Mouse (Mus musculus) cerebellum, postnatal 25 days (tissue): ENCODE results near the gene Sgo2a.
"Not testable (repeated sequence)": the region's sequence is repeated elsewhere in the genome, so short reads cannot be mapped to it uniquely, and the experiment has no call there.

Experiments used
- DNase-seq, 2 experiments: peaks; one replicate each; pipeline ENCODE4 v3.0.0; 2021; ENCODE audit warnings: mixed read lengths in 2 of 2

The Sgo2a gene

DNA sequence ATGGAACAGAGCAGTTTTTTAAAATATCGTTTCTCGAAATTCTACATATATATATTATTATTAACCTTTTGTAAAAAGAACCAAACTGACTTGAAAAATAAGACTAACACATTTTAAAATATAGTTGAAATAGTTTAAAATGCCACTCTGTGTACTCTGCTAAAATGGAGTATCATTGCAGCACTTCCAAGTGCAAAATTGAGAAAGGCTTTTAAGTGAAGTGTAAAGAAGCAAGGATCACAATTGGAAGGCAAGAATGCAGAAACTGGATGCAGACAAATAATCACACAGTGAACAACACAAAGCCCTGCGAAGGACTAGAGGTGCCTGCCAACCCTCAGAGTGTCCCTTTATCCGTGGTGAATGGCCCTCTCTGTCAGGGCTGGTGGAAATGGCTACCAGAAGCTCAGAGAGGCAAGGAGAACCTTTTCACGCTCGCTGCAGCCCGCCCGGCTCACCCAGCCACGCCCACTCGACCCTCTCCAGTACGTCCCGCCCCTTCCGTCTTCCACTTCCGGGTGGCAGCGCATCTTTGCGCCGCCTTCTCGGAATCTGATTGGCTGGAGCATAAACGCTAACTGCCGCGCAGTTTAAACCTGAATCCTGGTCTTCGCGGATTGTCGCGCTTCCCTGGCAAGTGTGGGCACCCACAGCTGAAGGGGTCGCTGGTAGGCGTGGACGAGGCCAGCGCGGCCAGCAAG is at the start of gene Sgo2a:
Gene Sgo2a (plus strand): TSS at position 540 of the 701 bp plus-strand sequence.
- DNase-seq = peak; percentile 87 to 96

DNA sequence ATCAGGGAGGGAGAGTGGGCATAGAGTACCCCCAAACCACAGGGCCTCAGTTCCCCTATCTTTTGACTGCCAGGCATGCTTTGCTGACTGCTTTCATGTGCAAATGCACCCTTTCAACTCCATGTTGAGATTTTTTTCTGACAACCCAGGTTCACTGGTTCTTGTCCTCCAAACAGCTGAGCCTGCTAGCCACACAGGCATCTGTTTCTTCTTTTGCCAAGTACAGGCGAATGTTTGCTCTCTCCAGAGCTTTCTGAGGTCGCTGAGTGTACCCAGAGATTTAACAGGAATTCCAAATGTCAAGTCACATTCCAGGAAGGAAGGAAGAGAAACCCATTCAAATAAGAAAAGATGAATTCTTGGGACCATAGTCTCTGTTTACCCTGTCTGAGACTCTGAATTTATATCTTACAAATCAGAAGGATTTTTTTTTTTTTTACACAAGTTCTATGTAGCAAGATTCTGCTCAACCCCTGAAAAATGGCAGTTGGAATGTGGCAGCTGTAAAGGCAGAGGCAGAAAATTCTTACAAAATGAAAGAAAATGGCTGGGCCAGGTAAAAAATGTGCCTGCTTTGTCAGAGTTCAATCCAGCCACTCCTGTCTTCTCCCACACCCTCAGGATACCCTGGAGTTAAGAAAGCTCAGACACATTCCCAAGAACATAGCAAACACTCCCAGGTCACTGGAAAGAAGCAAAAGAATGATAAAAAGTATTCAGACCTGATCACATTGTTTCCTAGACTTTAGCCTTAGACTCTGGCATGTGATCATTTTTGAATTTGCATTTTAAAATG is 48.0 kb upstream of the Sgo2a start:
- no peak for DNase-seq

DNA sequence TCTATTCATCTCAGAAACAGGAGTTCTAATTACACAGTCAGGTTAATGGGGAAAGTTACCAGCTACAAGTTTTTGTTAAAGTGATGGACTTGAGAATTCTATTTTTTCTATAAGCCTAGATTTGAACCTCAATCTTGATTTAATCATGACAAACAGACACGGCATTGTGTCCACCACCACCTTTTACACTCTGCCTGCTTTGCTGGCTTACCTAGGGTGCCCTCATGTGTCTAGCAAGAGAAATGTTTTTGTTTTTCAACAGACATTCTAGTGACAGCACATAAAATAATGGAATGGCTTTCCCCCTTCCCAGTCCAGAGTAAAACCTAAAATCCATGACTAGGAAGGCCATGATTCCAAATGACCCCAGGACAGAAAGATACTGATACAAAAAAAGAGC is 46.6 kb upstream of the Sgo2a start:
- DNase-seq = peak in 1 of 2 experiments; percentile 21

DNA sequence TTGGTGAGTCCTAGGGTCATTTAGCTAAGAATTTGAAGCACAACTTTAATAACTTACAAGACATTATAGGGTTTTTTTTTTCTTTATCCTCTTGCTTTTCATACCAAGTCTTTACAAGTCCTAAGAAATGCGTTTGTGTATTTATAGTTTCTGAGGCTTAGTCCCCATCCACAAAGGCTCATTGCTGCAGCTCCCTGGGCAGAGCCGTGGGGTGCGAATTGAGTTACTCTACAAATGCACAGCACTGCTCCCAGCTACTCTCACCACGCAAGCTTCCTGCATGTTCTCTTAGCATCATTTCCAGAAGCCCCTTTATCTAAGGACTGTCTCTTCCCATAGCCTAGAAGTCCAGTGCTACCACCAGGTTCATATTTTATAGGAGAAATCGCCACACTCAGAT is 46.1 kb upstream of the Sgo2a start:
- no peak for DNase-seq

DNA sequence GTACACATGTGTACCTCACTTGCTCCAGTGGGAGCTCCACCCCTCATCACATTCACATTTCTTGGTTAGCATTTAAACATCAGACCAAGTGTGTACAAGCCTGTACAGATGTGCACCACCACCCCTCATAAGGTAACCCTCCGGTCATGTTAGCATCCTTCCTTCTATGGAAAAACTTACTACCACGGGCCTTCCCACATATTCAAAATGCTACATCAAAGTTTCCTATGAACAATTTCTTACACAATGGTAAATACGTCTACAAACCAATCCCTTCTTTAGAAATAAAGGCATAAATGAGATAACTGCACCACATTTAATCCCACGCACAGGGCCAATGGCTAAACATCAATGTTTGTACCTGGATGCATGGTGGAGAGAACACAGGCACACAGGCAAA is 43.3 kb upstream of the Sgo2a start:
- no peak for DNase-seq

DNA sequence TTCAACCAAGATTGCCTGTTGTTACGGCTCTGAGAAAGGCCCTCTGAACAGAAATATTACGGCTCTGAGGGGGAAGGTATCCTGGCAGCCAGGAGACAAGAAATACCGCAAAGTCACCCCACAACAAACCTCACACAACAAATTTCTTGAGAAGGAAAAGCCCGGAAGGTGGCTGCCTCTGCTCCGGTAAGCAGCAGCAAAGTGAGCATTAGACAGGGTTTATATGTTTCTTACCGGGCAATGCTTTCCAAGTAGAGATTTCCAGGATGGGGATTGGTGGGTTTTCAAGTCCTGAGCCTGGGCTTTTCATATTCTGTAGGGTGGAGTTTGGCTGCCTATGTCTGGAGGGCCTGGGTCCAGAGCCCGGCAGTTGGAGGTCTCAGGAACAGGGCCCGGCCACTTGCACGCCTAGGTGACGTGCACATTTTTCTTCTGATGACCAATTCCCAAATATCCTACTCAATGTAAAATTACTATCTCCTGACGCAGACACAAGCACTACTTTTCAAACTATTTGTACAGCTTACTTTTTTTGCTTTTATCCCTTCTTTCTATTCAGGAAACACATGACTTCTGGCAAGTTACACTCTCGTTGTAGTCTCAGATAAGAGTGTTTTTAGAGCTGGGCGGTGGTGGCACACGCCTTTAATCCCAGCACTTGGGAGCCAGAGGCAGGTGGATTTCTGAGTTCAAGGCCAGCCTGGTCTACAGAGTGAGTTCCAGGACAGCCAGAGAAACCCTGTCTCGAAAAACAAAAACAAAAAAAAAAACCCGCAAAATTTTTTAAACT is 42.0 kb upstream of the Sgo2a start:
- no peak for DNase-seq

DNA sequence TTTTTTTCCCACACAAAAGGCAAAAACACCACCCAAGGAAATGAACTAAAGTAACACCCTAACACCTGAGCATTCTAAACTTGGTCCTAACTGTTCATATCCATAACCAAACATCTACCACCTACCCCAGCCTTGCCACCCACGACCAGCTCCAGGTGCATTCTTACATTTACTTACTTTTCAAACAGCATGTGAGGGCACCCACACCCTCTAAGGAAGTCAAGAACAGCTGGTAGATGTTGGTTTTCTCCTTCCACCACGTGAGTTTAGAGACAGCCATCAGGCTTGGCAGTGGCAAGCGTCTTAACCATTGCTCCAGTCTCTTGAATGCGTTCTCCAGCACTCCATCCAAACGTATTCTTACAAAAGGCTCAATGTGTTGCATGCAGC is 41.4 kb upstream of the Sgo2a start:
- DNase-seq = no peak

DNA sequence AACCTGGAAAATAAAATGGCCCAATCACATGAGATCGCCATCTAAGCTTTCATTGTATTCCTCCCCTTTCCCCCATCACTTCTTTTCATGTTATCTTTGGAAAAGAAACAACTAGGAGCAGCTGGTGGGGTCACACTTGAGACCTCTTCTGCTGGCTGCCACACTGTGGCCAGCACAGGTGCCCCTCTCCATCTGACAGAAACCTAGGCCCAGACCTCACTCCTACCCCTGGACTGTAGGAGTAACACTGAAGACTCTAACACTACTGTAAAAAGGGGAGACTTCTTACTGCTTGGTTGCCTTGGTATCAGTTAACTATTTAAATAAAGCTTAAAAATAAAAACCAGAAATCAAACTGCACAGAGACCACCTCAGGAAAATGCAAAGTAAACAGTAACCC is 40.0 kb upstream of the Sgo2a start:
- DNase-seq = no peak

DNA sequence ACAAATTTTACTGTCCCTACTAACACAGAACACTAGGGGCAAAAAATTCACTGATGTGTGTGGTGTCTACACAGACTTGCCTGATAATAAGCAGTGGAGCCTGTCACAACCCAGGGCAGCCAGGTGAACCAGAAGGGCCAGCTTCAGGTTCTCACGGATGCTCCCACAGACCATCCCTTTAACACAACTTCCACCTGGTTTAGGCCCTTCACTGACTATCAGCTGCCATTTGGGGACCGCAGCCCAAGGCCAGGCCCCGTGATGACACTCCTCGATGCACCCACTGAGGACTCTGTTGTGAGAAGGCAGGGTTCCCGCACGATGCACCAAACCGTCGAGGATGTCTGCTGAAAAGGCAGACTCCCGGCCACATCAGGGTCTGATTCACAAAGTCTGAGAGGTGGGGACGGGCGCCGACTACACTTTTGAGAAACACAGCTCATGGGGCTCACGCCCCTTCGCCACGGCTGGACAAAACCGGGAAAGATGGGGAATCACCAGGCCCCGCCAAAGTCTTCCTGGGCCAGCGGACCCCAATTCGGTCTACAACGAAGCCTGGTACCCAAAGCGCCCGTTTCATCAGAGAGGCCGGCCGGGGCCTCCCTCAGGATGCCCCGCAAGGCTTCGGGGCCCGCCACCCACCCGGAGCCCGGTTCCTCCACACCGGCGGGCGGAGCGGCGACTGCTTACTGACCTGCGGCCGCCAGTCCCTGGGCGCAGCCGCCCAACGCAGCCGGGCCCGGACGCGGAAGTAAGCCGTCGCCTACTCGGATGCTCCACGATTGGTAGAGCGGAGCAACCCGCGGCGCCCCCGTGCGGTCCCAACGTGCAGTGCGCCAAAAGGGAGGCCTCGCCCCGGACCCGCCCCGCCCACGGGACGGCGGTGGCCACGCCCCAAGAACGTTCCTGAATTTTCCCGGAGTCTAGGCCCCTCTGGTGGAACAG is 26.2 kb upstream of the Sgo2a start:
- DNase-seq = peak; percentile 97 to 99

DNA sequence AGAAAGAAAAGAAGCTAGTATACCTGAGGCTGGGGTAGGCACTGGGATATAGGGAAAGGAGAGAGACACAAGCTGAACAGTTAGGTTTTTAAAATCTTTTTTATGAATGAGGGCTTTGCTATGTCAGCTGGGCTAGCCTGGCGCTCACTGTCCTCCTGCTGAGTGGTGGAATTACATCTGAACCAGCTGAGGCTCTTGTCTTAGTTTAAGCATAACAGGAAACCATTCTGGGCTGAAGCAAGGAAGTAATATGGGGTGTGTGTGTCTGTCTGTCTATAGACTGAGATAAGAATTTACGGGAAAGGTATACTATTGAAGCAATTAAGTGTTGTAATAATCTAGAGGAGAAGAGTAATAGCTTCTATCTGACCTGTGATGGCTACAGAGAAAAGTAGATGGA is 24.2 kb upstream of the Sgo2a start:
- DNase-seq = no peak

DNA sequence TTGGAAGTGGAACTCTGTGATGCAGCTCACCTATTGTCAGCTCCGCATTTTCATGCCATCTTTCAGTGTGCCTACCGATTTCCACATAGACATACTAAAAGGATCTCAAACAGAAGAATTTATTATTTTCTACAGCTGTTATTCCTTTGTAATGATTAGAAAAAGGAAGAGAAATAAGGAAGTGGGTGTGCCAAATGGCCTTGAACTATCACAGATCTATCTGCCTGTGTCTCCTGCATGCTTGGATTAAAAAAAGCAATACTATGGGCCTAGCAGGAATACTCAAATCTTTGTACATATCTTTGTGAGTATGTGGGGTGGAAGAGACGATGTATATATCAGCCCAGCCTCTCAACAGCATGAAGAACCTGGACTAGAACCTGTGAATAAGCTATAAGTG is 18.9 kb upstream of the Sgo2a start:
- no peak for DNase-seq

DNA sequence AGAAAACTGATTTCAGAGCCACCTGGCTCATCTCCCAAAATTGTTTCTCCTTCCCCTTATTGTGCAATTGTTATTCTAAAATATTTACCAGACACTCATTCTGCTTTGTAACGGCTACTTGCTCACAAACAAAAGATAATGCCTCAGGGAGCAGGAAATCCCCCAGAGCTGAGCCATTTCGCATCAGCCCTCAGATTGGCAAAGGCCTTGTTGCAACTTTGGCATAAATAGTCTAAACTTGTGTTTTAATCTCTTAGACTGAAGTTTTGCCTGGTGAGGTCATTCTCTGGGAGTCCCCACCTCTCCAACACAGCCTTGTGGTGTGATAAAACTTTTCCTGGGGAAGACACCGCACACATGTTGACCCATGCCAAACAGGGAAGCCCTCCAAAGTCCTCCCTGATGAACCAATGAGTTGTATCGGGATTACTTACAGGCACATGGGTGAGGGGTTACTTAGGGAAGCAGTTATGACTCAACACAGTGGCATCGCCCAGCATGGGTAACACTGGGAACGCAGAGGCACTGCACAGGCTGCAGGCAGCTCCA is 6.6 kb upstream of the Sgo2a start:
- no peak for DNase-seq

DNA sequence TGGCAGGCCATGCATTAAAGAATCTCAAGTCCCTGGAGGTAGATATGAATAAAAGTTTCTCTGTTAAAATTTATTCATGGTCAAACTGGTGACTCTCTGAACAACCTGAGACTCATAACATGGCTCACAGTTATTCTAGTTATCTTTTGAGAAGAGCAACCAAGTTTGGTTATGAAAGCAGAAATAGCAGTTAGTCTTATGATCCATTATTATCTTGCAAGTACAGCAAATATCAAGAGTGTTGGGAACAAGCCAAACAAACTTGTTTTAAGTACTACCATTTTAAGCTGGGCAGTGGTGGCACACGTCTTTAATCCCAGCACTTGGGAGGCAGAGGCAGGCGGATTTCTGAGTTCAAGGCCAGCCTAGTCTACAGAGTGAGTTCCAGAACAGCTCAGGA is 4.5 kb upstream of the Sgo2a start:
- DNase-seq = no peak

DNA sequence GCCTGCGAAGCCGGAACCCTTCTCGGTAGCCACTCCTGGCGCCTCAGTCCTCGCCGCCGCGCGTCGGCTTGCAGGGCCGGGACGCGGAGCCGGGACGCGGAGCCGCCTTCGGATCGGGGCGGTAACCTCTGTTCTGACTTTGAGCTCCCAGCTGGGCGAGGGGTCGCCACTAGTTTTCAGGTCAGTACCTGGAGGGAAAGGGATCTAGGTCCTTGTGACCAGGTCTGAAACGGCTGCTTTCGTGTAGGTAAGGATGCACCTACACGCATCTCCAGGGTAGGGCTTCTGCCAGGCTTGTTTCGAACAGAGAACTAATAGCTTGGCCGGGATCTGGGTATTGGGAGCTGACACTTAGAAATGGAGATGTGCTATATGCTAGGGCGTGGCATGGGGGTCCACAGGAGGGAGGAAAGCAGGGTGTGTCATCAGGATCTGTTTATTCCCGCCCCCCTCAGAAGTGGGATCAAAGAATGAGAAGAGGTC is 403 bp downstream of the Sgo2a start:
- no peak for DNase-seq

DNA sequence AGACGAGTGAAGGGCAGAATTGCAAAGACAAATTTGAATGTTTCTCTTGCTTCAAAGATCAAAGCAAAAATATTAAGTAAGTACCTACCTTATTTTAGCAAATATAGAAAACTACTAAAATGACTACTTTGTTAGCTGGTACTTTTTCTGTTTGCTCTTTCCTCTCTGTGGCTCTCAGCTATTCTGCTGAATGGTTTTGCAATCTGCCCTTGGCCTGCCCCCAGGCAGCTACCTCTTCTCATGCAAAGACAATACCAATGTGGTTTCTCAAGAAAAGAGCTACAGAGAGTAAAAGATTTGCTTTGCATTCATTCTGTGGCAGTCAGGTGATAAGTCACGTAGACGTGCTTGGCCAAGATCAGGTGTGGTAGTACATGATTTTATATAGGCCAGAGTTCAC is 2.4 kb downstream of the Sgo2a start:
- no peak for DNase-seq

DNA sequence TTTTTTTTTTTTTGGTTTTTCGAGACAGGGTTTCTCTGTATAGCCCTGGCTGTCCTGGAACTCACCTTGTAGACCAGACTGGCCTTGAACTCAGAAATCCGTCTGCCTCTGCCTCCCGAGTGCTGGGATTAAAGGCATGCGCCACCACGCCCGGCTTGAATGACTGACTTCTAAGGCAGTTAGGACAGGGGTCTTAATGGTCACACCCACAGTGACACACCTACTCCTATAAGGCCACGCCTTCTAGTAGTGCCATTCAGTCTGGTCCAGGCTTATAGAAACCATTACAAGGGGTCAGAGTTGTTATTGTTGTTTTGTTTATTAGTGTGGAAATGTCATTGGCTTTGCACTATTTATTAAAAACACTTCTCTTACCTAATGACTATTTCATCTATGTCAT is 10.6 kb downstream of the Sgo2a start:
- not testable (repeated sequence) for DNase-seq

DNA sequence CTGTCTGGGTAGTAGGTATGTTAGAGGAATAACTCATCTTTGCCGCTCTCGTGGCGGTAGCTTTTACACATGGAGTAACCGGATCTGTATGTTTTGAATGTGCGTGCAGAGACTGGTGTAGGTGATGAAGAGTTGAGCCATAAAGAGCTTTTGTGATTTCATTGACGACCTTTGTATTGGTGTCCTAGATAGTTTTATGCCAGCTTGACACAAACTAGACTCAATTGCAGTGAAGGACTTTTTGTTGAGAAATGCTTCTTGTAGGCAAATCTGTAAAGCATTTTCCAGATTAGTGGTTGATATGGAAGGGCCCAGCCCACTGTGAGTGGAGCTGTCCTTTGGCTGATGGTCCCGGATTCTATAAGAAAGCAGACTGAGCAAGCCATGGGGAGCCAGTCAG is 23.1 kb downstream of the Sgo2a start, which contains the start of gene Kctd18:
Gene Kctd18 (minus strand): TSS at position 101 of the 400 bp plus-strand sequence.
- DNase-seq = no peak

DNA sequence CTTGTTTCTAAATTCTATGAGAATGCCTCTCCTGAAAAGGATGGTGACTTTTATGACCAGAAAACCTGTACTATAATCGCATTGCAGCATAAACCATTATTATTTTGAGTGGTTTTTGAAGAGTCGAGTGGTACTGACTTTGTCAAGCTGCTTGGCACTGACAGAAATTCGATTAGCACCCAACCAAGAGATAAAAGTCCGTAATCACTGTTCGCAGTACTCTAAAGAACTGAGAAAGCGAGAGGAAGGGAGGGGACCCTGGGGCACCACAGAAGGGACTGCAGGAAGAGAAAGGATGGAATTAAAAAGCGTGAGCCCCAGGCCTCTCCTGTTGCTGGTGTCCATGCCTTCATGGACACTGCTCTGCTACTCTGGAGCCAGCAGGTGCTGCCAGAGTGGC is 31.9 kb downstream of the Sgo2a start:
- no peak for DNase-seq

DNA sequence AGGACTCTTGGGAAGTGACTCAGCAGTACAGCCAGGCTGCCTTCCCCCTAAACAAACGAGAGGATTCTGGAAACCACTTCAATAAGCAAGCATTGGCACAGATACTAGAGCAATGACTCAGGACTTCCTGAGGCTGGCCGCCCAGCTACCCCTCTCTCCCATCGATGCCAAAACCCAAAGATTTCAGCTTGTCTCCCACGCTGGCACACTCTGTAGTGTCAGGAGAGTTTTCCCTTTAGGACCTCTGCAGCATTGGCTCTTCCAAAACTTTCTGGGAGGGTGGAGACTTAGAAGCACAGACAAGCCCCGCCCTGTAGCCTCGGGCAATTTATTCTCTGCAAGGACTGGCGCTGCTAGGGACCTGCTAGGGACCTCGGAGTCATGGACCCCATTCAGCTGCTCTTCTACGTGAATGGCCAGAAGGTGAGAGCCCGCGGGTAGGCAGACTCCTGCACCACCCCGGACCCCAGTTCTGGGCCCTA is 33.9 kb downstream of the Sgo2a start, which contains the start of gene Aox1:
Gene Aox1 (plus strand): TSS at position 296 of the 482 bp plus-strand sequence.
- DNase-seq = peak; percentile 67 to 69

DNA sequence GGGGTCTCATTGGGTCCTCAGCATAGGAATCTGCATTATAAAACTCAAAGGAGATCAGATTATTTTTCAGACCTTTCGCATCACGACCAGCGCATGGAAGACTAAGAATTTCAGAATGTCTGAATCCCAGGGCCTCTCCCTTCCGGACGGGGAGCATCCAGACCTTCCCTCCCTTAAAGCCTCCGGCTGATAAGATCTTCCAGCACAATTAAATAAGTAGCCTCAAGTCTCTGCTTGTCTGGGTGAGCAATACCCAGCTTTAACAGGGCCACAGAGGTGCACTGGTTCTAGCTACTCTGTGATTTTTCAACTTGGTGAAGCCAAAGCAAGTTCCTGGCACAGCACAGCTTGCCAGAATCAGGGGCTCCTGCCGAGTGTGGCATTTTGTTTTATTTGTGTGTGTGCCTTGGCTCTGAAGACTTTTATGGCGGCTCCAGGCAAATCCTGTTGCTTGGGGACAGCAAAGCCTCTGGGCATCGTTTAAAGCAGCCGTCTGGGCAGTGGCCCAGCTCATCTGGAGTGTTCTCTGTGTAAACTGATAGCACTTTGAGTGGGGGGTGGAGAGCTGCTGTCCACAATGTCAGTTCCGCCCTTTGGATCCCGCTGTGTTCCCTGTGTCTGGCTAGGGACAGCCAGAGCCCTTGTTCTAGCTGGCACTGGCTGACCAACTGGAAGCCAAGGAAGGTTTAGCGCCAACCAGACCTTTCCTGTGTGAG is 34.5 kb downstream of the Sgo2a start:
- peak; percentile 69 to 78 for DNase-seq
